Mouse (Mus musculus): ENCODE measurements around the gene Arhgap24.

Gene Arhgap24

GRCm38 (mm10) chr5:102904066-102904465 is 422.9 kb downstream of the Arhgap24 start:
- DNase-seq = peak; percentile 22

DNA sequence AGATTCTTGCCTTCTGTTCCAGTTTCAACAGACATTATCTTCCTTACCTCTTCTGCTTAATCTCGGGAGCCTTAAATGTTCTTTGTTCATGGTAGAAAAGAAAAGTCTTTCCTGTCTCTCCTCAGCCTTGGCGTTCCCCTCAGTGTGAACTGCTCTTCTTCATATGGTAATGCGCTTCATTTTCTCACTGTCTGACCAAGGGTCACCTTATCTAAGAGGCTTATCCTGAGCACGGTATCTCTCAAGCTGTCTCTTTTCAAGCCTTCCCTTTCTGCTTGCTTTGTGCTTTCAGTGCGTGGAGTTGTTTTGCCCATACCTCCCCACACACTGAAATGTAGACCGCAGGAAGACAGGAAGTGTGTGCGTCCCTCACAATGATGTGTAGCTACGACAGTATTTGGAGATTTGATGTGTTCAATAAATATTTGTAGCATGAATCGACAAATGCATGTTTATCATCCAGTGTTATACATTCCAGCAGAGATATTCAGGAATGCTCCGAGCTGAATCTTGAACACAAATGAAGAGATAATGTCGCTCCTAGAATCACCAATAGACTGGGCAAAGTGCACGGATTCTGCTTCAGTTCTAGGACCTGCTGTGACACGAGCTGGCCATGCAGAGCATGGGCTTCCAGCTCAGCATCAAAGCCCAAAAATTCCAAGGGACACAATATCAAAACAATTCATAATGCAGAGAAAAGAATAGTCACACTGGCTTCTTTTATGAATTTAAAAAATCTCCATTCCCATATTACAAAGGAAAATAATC is 424.4 kb downstream of the Arhgap24 start:
- no peak for DNase-seq

GRCm38 (mm10) chr5:102920199-102920598 is 439.0 kb downstream of the Arhgap24 start:
- no peak for DNase-seq

DNA sequence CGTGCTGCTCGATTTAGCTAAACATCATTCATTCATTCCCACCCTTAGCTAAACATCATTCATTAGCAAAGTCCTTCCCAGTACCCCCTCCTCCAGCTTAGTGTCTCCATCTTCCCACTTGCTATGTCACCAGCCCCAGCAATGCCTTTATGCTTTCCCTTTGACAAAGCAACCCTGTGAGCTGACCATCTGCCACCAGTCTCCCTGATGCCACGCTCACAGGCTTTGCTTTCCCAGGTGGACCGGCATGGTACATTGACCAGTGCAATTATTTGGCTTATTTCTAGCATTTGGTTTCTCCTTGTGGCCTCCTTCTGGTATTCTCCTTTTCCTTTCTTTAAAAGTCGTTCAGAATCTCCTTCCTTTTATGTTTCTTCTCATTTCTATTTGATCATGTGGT is 445.6 kb downstream of the Arhgap24 start:
- no peak for DNase-seq

DNA sequence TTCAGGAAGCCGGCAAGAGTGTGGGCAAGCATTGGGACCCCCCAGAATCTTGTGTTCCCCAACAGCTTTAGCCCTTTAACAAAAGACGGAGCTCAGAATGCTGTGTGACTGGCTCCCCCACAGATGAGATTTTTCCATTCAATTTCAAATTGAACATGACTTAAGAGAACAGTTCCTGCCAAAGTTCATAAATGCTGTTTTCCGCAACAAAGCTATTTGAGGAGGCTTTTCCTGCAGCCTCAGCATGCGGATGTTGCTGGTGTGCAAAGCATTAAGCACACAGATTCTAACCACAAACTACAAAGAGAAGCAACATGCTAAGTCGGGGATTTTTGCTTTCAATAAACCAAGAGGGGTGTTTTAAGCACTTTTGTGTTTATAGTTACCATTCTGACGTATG is 449.0 kb downstream of the Arhgap24 start:
- peak; percentile 21 for DNase-seq

DNA sequence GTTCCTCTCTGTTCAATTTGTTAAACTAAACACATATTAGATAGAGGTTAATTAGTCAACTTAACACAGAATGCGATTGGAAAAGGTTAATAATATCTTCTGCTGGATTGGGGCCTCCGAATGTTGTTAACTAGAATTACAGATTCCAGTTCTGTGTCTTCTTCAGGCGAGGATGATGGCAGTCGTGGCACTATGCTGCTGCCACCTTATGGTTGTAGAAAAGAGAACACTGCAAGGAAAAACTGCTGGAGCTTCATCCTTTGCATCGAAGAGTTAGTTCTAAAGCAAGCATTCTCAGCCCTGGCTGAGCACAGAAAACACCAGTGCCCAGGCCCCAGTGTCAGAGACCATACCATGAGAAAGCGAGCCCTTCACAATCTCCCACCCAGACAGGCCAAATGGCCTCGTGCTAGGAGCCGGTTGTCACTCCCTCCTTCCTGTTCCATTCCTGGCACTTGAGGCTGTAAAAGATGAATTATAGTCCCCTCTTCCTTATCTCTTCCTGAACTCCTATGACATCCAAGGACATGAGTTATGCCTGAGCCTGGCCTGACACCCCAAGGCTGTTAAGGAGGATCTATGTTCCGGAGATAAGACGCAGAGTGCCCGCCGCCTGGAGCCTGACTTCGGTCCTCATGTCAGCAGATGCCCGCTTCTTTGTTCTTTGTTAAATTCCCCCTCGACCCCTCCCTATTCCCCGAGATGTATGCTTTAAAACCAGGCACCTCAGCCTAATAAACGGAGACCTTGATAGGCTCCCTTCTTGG is 462.9 kb downstream of the Arhgap24 start:
- DNase-seq = peak; percentile 21

DNA sequence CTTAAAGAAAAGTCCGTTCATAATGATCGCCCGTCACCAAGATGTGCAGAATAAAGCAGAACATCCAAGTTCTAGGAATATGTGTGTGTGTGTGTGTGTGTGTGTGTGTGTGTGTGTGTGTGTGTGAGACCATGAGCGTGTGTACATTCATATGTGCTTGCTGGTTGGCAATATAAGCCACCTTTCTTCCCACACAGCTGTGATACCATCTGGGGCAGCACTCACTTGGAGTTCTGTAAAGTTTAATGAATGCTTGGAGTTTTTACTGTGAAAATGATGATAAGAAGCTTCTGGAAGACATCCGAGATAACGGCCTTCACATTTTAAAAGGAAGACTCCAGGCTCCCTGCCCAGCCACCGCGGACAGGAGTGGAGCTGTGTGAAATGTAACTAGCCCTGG is 465.4 kb downstream of the Arhgap24 start:
- DNase-seq = no peak

DNA sequence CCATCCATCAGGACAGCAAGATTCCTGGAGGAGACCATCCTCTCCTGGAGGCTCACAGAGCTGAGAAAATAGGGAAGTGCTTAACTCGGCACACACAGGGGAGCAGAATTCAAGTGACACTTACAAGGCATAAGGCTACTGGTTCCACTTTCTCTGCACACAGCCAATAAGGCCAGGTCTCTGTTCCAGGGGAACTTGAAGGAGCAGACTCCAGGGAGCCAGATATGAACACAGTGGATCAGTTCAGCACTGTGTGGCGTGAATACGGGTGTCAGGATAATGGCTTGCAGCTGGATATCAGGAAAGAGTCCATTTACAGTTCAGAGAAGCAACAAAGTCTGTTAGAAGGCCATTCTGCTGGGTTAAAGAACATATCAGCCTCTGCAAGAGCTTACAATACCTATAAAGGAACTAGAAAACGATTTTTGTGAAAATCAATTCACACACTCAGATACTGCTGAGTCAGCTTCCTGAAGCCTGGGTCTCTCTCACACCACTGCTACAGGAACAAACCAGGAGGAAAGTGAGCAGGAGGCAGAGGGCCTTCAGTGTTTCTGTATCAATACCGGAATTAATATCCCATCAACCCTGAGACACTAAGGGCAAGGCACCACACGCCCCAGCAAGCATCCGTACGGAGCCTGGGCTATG is 466.0 kb downstream of the Arhgap24 start:
- peak; percentile 30 for DNase-seq

Data from kidney, postnatal 10 days (tissue).